Mouse (Mus musculus): ENCODE results near the gene Irx1. TPM values are rescaled to one million over a fixed set of nuclear protein-coding genes. Genes with fewer than 3 reads are reported as not detected.

The Irx1 gene
- total RNA-seq, 2 experiments from 2014 or later = 0.69 to 1.2 TPM

DNA sequence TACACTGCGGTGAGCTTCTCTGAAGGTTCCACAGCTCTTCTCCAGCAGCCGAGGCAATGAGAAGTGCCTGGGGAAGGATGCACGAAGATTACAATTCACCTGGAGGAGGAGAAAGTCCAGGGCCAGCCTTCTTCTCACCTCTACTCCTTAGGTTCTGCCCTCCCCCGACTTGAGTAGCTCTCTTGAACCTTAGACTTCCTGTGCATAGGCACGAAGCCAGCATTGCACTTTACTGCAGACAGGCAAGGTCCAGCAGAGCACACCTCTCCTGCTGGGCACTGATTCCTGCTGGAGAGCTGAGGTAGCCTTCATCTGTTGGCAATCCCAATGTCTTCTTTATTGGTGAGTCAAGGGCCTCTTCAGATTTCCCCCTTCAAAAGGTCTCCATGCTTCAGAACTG lies 13.7 kb downstream of the Irx1 start:
- DNase-seq (ENCODE audit: low spot score in 2 of 2) = no peak

DNA sequence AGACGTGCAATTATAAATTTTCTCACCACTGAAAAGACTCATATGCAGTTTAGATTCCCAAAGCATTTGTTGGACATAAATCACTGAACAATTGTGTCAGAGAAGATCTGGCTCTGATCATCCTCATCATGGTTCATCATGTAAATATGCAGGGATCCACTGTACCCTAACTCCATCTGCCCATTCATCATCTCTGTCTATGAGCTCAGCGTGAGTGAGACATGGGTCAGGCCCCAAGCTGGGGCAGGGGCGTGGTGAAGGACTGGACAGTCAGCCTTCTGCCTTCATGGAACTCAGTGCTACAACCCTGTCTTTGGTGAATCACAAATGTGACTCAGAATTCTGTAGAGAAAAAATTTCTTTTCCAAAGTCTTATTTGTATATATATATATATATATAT lies 53.2 kb downstream of the Irx1 start:
- no peak for DNase-seq (ENCODE audit: low spot score in 2 of 2)

All from layer of hippocampus, adult 18-20 months (tissue).